ENCODE assay signal across 9 mouse cellular contexts in genomic region chr11:75796536-75797246, GRCm38 (mm10). TPM values are rescaled to one million over a fixed set of nuclear protein-coding genes. Genes with fewer than 3 reads are reported as not detected.
DNase-seq lines count a peak whose midpoint lies in the region; ATAC-seq and TF ChIP-seq lines count a peak whose summit lies in the region.
"Had no signal": no experiment of that assay in that cellular context is flagged by ENCODE, and none has a peak within 500 bp of the region (broad histone marks: within the 10 kb centered on the region; RNA-seq: fewer than 3 reads in every experiment).

No protein-coding gene starts in this region.

- H3K4me1 ChIP-seq in embryonic facial prominence, embryonic 14.5 days (ENCODE audit: control insufficient read depth, insufficient read depth, low read length) = no peaks in the 10 kb centered on the region
- peaks cover 8% of the 10 kb centered on the region for H3K4me1 ChIP-seq in forebrain, embryonic 16.5 days (replicated peaks; ENCODE audit: control insufficient read depth, insufficient read depth, low read length)
- 0 out of 2 replicates have a peak, but pooled peaks cover 3% of the 10 kb centered on the region for H3K4me1 ChIP-seq in midbrain, postnatal 0 days (ENCODE audit: insufficient read depth, low read length)

- WGBS in embryonic facial prominence, embryonic 14.5 days = 73% methylated on average over 12 of the region's 13 CpGs
- 72% methylated on average over 13 of the region's 13 CpGs for WGBS in forebrain, embryonic 16.5 days
- 74% methylated on average over 13 of the region's 13 CpGs for WGBS in midbrain, postnatal 0 days

- H3K9me3 ChIP-seq in embryonic facial prominence, embryonic 14.5 days (ENCODE audit: control insufficient read depth, low read length) = no peaks in the 10 kb centered on the region
- H3K9me3 ChIP-seq in forebrain, embryonic 16.5 days (ENCODE audit: control insufficient read depth, low read length) = no peaks in the 10 kb centered on the region
- H3K9me3 ChIP-seq in midbrain, postnatal 0 days (ENCODE audit: low read length) = no peaks in the 10 kb centered on the region

- intact Hi-C loops in left cerebral cortex, adult 2 months (cut with DNase I) = loop anchor here (1.0 kb wide), 1 partner anchor 74 kb away; no protein-coding TSS in a partner anchor
- intact Hi-C loops in left cerebral cortex, postnatal 36 days (cut with DNase I) = loop anchor here (5.0 kb wide), 1 partner anchor 171 kb away; no protein-coding TSS in a partner anchor

- H3K27ac ChIP-seq in left cerebral cortex, adult 2 months = peak overlapping the region; percentile 40; the same call in 1 of the 2 replicates
- H3K27ac ChIP-seq in embryonic facial prominence, embryonic 14.5 days (replicated peaks; ENCODE audit: low read depth, low read length) = no peak overlapping the region
- no peak overlapping the region for H3K27ac ChIP-seq in forebrain, embryonic 16.5 days (ENCODE audit: low read length)
- no peak overlapping the region for H3K27ac ChIP-seq in midbrain, postnatal 0 days (ENCODE audit: low read depth, low read length)
- H3K27ac ChIP-seq: liver, embryonic 14.5 days had no signal

- H3K27me3 ChIP-seq in embryonic facial prominence, embryonic 14.5 days (replicated peaks; ENCODE audit: control insufficient read depth, insufficient read depth, low read length) = peaks cover 39% of the 10 kb centered on the region
- peaks cover 26% of the 10 kb centered on the region for H3K27me3 ChIP-seq in forebrain, embryonic 16.5 days (replicated peaks; ENCODE audit: control insufficient read depth, insufficient read depth, low read length)
- H3K27me3 ChIP-seq in midbrain, postnatal 0 days (ENCODE audit: insufficient read depth, low read length) = no peaks in the 10 kb centered on the region
- H3K27me3 ChIP-seq: Patski had no signal

- no peak for DNase-seq in left cerebral cortex, adult 2 months (ENCODE audit: extremely low spot score in 1 of 2, low spot score in 2 of 2)
- no peak for DNase-seq in left cerebral cortex, postnatal 36 days (ENCODE audit: low spot score in 2 of 2)
- DNase-seq in embryonic facial prominence, embryonic 14.5 days (ENCODE audit: low spot score) = no peak
- no peak for DNase-seq in midbrain, postnatal 0 days (ENCODE audit: low spot score)
- DNase-seq in adrenal gland, adult 18-20 months (ENCODE audit: low spot score in 2 of 2) = no peak
- no peak for DNase-seq in MN1 (ENCODE audit: low spot score)

- no peaks in the 10 kb centered on the region for H3K36me3 ChIP-seq in embryonic facial prominence, embryonic 14.5 days (ENCODE audit: control insufficient read depth, insufficient read depth, low read length)
- no peaks in the 10 kb centered on the region for H3K36me3 ChIP-seq in forebrain, embryonic 16.5 days (ENCODE audit: control insufficient read depth, insufficient read depth)
- H3K36me3 ChIP-seq in midbrain, postnatal 0 days (ENCODE audit: insufficient read depth, low read length) = no peaks in the 10 kb centered on the region

- no peak for ATAC-seq in embryonic facial prominence, embryonic 14.5 days (ENCODE audit: low read depth)
- no peak for ATAC-seq in forebrain, embryonic 16.5 days
- ATAC-seq in midbrain, postnatal 0 days (ENCODE audit: low FRiP score) = no peak
- ATAC-seq: Patski had no signal

- H3K4me3 ChIP-seq in left cerebral cortex, adult 2 months = no peak overlapping the region
- peak overlapping the region; percentile 58; the same call in 1 of the 2 replicates for H3K4me3 ChIP-seq in embryonic facial prominence, embryonic 14.5 days (ENCODE audit: low read depth, low read length)
- peak overlapping the region; percentile 58 for H3K4me3 ChIP-seq in forebrain, embryonic 16.5 days (replicated peaks; ENCODE audit: low read length)
- peak overlapping the region; percentile 56 for H3K4me3 ChIP-seq in midbrain, postnatal 0 days (ENCODE audit: low read depth, low read length)

- H3K9ac ChIP-seq in embryonic facial prominence, embryonic 14.5 days (ENCODE audit: low read depth, low read length) = no peak overlapping the region
- H3K9ac ChIP-seq in forebrain, embryonic 16.5 days (replicated peaks; ENCODE audit: low read depth, low read length) = no peak overlapping the region
- H3K9ac ChIP-seq in midbrain, postnatal 0 days (replicated peaks; ENCODE audit: low read length, poor library complexity, severe bottlenecking) = no peak overlapping the region
- H3K9ac ChIP-seq: liver, embryonic 14.5 days had no signal

- TF ChIP-seq CTCF in left cerebral cortex, adult 2 months (IDR thresholded peaks at IDR 0.05) = no peak
- TF ChIP-seq CTCF in midbrain, postnatal 0 days (IDR thresholded peaks at IDR 0.05) = no peak

- H3K4me2 ChIP-seq in embryonic facial prominence, embryonic 14.5 days (ENCODE audit: low read depth, low read length) = peak overlapping the region; percentile 70; the same call in 1 of the 2 replicates
- peak overlapping the region; percentile 61; the same call in 1 of the 2 replicates for H3K4me2 ChIP-seq in forebrain, embryonic 16.5 days (ENCODE audit: low read length)
- peak overlapping the region; percentile 60 for H3K4me2 ChIP-seq in midbrain, postnatal 0 days (ENCODE audit: low read depth, low read length, poor library complexity, severe bottlenecking)

RNA-seq across cellular contexts. Expression of gene Doc2b, which starts 0.8 kb away (rescaled TPM):
- 10 to 100 TPM; 17.9 to 26.7 TPM for total RNA-seq in left cerebral cortex, adult 2 months (2021)
- total RNA-seq in left cerebral cortex, postnatal 36 days (2021) = 10 to 100 TPM; 14.7 to 25.3 TPM
- 1.2 and 1.7 TPM in 2 replicates for polyA plus RNA-seq in embryonic facial prominence, embryonic 14.5 days (2014; fragmentation: Nextera tagmentation; extraction: Ambion mirVana)
- polyA plus RNA-seq in forebrain, embryonic 16.5 days (2015; fragmentation: Nextera tagmentation; extraction: Ambion mirVana) = 2.3 and 3.0 TPM in 2 replicates
- total RNA-seq in midbrain, postnatal 0 days (2014; rRNA removed) = 23.0 and 27.7 TPM in 2 replicates
- 6.9 and 8.0 TPM in 2 replicates for polyA plus RNA-seq in midbrain, postnatal 0 days (2015; fragmentation: Nextera tagmentation; extraction: Ambion mirVana)
- 10 to 100 TPM; 11.7 to 12.1 TPM for total RNA-seq in adrenal gland, adult 18-20 months (2021)
